Mouse (Mus musculus): ENCODE results near the gene Samsn1. TPM values are rescaled to one million over a fixed set of nuclear protein-coding genes. Genes with fewer than 3 reads are reported as not detected.

Gene Samsn1
- total RNA-seq, 1 experiment = 0.27 TPM

GRCm38 (mm10) chr16:75878885-75879284, 143.2 kb downstream of the Samsn1 start:
- no peak overlapping the region for H3K27ac ChIP-seq (ENCODE audit: insufficient read depth, low read depth, low read length, poor library complexity, severe bottlenecking)
- no peaks in the 10 kb centered on the region for H3K9me3 ChIP-seq (ENCODE audit: control insufficient read depth, insufficient read depth, low read depth, low read length)
- no peaks in the 10 kb centered on the region for H3K36me3 ChIP-seq (ENCODE audit: control insufficient read depth, insufficient read depth, low read length, poor library complexity, severe bottlenecking)
- no peak overlapping the region for H3K9ac ChIP-seq (ENCODE audit: insufficient read depth, low read depth, low read length, poor library complexity, severe bottlenecking)
- H3K4me3 ChIP-seq (ENCODE audit: insufficient read depth in 1 of 2, low read depth in 1 of 2, low read length in 2 of 2, poor library complexity in 1 of 2, severe bottlenecking in 1 of 2) = no peak overlapping the region
- no peak for TF ChIP-seq ZNF384 (IDR thresholded peaks at IDR 0.05; ENCODE audit: low read depth, low read length)
- TF ChIP-seq CHD2 (IDR thresholded peaks at IDR 0.05; ENCODE audit: low read depth, low read length) = no peak
- TF ChIP-seq HCFC1 (IDR thresholded peaks at IDR 0.05; ENCODE audit: borderline replicate concordance, insufficient read depth, low read length) = no peak
- no peak for TF ChIP-seq MAFK (IDR thresholded peaks at IDR 0.05; ENCODE audit: insufficient read depth, low read depth, low read length)
- TF ChIP-seq ZC3H11A (IDR thresholded peaks at IDR 0.05; ENCODE audit: borderline replicate concordance, low read depth, low read length) = no peak
- in situ Hi-C loops (cut with MboI; ENCODE audit: low sequenced_read_pairs in 2 of 2, unreplicated experiment in 2 of 2) = no loop called here
- H3K4me1 ChIP-seq (ENCODE audit: control insufficient read depth in 2 of 2, insufficient read depth in 2 of 2, low read length in 2 of 2, poor library complexity in 1 of 2) = no peaks in the 10 kb centered on the region
- no peak for DNase-seq (ENCODE audit: low read depth, low spot score)

DNA sequence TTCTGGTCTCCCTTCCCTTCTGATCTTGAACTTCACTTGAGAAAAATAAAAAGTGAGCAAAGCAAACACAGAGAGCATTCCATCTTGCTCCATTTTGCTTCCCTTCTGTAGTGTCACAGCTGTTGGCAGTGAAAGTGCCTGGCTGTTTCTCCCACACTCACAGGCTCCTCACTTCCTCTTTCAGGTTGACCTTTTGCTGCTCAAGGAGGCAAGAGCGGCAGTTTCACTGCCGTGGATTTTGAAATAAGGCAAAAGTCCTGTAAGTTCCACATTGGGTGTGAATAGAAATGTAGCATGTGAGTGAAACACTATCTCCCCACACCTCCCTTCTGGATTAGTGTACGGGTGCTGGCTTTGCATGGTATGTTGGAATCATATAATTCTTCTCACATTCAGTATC, 144.9 kb downstream of the Samsn1 start:
- in situ Hi-C loops (cut with MboI; ENCODE audit: low sequenced_read_pairs in 2 of 2, unreplicated experiment in 2 of 2) = no loop called here

DNA sequence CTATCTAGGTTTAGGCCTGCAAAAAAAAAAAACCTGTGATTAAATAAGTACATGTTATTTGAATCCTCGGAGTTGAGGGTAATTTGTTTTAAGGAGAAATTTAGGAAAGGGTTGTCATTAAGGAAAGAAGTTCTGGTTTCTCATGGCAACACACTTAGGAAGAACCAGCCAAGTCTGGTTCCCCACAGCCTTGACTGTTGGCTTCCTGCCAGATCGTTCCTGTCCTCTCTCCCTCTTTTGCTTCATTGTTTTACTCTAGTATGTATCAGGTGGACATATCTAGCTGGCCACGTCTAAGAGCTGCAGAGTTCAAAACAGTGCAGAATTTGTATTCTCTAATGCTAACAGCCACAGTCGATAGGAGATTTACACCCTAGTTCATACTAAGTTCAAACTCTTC, 146.2 kb downstream of the Samsn1 start:
- Histone ChIP-seq H3K9ac (ENCODE audit: insufficient read depth, low read depth, low read length, poor library complexity, severe bottlenecking) (no peak overlapping the region), H3K36me3 (ENCODE audit: control insufficient read depth, insufficient read depth, low read length, poor library complexity, severe bottlenecking) (no peaks in the 10 kb centered on the region), H3K4me1 (ENCODE audit: control insufficient read depth in 2 of 2, insufficient read depth in 2 of 2, low read length in 2 of 2, poor library complexity in 1 of 2) (no peaks in the 10 kb centered on the region), H3K27ac (ENCODE audit: insufficient read depth, low read depth, low read length, poor library complexity, severe bottlenecking) (no peak overlapping the region), H3K4me3 (ENCODE audit: insufficient read depth in 1 of 2, low read depth in 1 of 2, low read length in 2 of 2, poor library complexity in 1 of 2, severe bottlenecking in 1 of 2) (no peak overlapping the region), H3K9me3 (ENCODE audit: control insufficient read depth, insufficient read depth, low read depth, low read length) (no peaks in the 10 kb centered on the region)
- in situ Hi-C loops (cut with MboI; ENCODE audit: low sequenced_read_pairs in 2 of 2, unreplicated experiment in 2 of 2) = no loop called here
- no peak for DNase-seq (ENCODE audit: low read depth, low spot score)
- TF ChIP-seq ZC3H11A (IDR thresholded peaks at IDR 0.05; ENCODE audit: borderline replicate concordance, low read depth, low read length) (no peak), MAFK (IDR thresholded peaks at IDR 0.05; ENCODE audit: insufficient read depth, low read depth, low read length) (no peak), HCFC1 (IDR thresholded peaks at IDR 0.05; ENCODE audit: borderline replicate concordance, insufficient read depth, low read length) (no peak), CHD2 (IDR thresholded peaks at IDR 0.05; ENCODE audit: low read depth, low read length) (no peak), ZNF384 (IDR thresholded peaks at IDR 0.05; ENCODE audit: low read depth, low read length) (no peak)

More for the DNA sequence above, 144.9 kb downstream of the Samsn1 start:
- no peak for TF ChIP-seq HCFC1 (IDR thresholded peaks at IDR 0.05; ENCODE audit: borderline replicate concordance, insufficient read depth, low read length)
- no peak for TF ChIP-seq CHD2 (IDR thresholded peaks at IDR 0.05; ENCODE audit: low read depth, low read length)
- no peak for TF ChIP-seq ZNF384 (IDR thresholded peaks at IDR 0.05; ENCODE audit: low read depth, low read length)
- no peak for TF ChIP-seq MAFK (IDR thresholded peaks at IDR 0.05; ENCODE audit: insufficient read depth, low read depth, low read length)
- no peak for TF ChIP-seq ZC3H11A (IDR thresholded peaks at IDR 0.05; ENCODE audit: borderline replicate concordance, low read depth, low read length)
- no peak overlapping the region for H3K4me3 ChIP-seq (ENCODE audit: insufficient read depth in 1 of 2, low read depth in 1 of 2, low read length in 2 of 2, poor library complexity in 1 of 2, severe bottlenecking in 1 of 2)
- H3K9me3 ChIP-seq (ENCODE audit: control insufficient read depth, insufficient read depth, low read depth, low read length) = no peaks in the 10 kb centered on the region
- H3K27ac ChIP-seq (ENCODE audit: insufficient read depth, low read depth, low read length, poor library complexity, severe bottlenecking) = no peak overlapping the region
- no peaks in the 10 kb centered on the region for H3K36me3 ChIP-seq (ENCODE audit: control insufficient read depth, insufficient read depth, low read length, poor library complexity, severe bottlenecking)
- H3K4me1 ChIP-seq (ENCODE audit: control insufficient read depth in 2 of 2, insufficient read depth in 2 of 2, low read length in 2 of 2, poor library complexity in 1 of 2) = no peaks in the 10 kb centered on the region
- DNase-seq (ENCODE audit: low read depth, low spot score) = no peak
- H3K9ac ChIP-seq (ENCODE audit: insufficient read depth, low read depth, low read length, poor library complexity, severe bottlenecking) = no peak overlapping the region

GRCm38 (mm10) chr16:75874508-75874907, 147.6 kb downstream of the Samsn1 start:
- Histone ChIP-seq H3K9me3 (ENCODE audit: control insufficient read depth, insufficient read depth, low read depth, low read length) (no peaks in the 10 kb centered on the region), H3K27ac (ENCODE audit: insufficient read depth, low read depth, low read length, poor library complexity, severe bottlenecking) (no peak overlapping the region), H3K4me1 (ENCODE audit: control insufficient read depth in 2 of 2, insufficient read depth in 2 of 2, low read length in 2 of 2, poor library complexity in 1 of 2) (no peaks in the 10 kb centered on the region), H3K4me3 (ENCODE audit: insufficient read depth in 1 of 2, low read depth in 1 of 2, low read length in 2 of 2, poor library complexity in 1 of 2, severe bottlenecking in 1 of 2) (no peak overlapping the region), H3K9ac (ENCODE audit: insufficient read depth, low read depth, low read length, poor library complexity, severe bottlenecking) (no peak overlapping the region), H3K36me3 (ENCODE audit: control insufficient read depth, insufficient read depth, low read length, poor library complexity, severe bottlenecking) (no peaks in the 10 kb centered on the region)
- DNase-seq (ENCODE audit: low read depth, low spot score) = no peak
- no peak for TF ChIP-seq CHD2 (IDR thresholded peaks at IDR 0.05; ENCODE audit: low read depth, low read length)
- no peak for TF ChIP-seq HCFC1 (IDR thresholded peaks at IDR 0.05; ENCODE audit: borderline replicate concordance, insufficient read depth, low read length)
- no peak for TF ChIP-seq MAFK (IDR thresholded peaks at IDR 0.05; ENCODE audit: insufficient read depth, low read depth, low read length)
- no peak for TF ChIP-seq ZC3H11A (IDR thresholded peaks at IDR 0.05; ENCODE audit: borderline replicate concordance, low read depth, low read length)
- no peak for TF ChIP-seq ZNF384 (IDR thresholded peaks at IDR 0.05; ENCODE audit: low read depth, low read length)
- in situ Hi-C loops (cut with MboI; ENCODE audit: low sequenced_read_pairs in 2 of 2, unreplicated experiment in 2 of 2) = no loop called here

- no peak for DNase-seq (ENCODE audit: low read depth, low spot score)
- TF ChIP-seq ZC3H11A (IDR thresholded peaks at IDR 0.05; ENCODE audit: borderline replicate concordance, low read depth, low read length) (no peak), HCFC1 (IDR thresholded peaks at IDR 0.05; ENCODE audit: borderline replicate concordance, insufficient read depth, low read length) (no peak), ZNF384 (IDR thresholded peaks at IDR 0.05; ENCODE audit: low read depth, low read length) (no peak), CHD2 (IDR thresholded peaks at IDR 0.05; ENCODE audit: low read depth, low read length) (no peak), MAFK (IDR thresholded peaks at IDR 0.05; ENCODE audit: insufficient read depth, low read depth, low read length) (no peak)
- Histone ChIP-seq H3K9me3 (ENCODE audit: control insufficient read depth, insufficient read depth, low read depth, low read length) (no peaks in the 10 kb centered on the region), H3K9ac (ENCODE audit: insufficient read depth, low read depth, low read length, poor library complexity, severe bottlenecking) (no peak overlapping the region), H3K27ac (ENCODE audit: insufficient read depth, low read depth, low read length, poor library complexity, severe bottlenecking) (no peak overlapping the region), H3K36me3 (ENCODE audit: control insufficient read depth, insufficient read depth, low read length, poor library complexity, severe bottlenecking) (no peaks in the 10 kb centered on the region), H3K4me1 (ENCODE audit: control insufficient read depth in 2 of 2, insufficient read depth in 2 of 2, low read length in 2 of 2, poor library complexity in 1 of 2) (no peaks in the 10 kb centered on the region), H3K4me3 (ENCODE audit: insufficient read depth in 1 of 2, low read depth in 1 of 2, low read length in 2 of 2, poor library complexity in 1 of 2, severe bottlenecking in 1 of 2) (no peak overlapping the region)
- in situ Hi-C loops (cut with MboI; ENCODE audit: low sequenced_read_pairs in 2 of 2, unreplicated experiment in 2 of 2) = no loop called here
Measured at GRCm38 (mm10) chr16:75872241-75872640, 149.8 kb downstream of the Samsn1 start.

Measured in ES-E14 (cell line).